32 mouse cellular contexts compared by ENCODE assay signal in the genomic region with DNA sequence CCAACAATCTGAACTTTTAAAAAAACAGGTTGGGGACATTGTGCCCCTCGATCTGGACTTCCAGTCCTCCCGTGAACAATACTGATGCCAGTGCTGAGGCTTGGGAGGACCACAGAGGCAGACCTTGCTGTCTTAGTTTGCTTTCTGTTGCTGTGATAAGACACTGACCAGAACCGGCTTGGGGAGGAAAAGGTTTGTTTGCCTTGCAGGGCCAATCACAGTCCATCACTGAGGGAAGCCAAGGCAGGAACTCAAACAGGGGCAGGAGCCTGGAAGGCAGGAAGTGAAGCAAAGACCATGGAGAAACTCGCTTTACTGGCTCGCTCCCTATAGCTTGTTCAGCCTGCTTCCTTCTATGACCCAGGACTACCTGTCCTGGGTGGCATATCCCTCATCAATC. TPM values are rescaled to one million over a fixed set of nuclear protein-coding genes. Genes with fewer than 3 reads are reported as not detected.
A peak's percentile ranks its signal among the peaks of the same experiment; 100 is the strongest.
DNase-seq lines count a peak whose midpoint lies in the region; ATAC-seq and TF ChIP-seq lines count a peak whose summit lies in the region.
"Had no signal": no experiment of that assay in that cellular context is flagged by ENCODE, and none has a peak within 500 bp of the region (broad histone marks: within the 10 kb centered on the region; RNA-seq: fewer than 3 reads in every experiment).

No protein-coding gene starts in this region.

- no peaks in the 10 kb centered on the region for H3K9me3 ChIP-seq in heart, embryonic 10.5 days
- no peaks in the 10 kb centered on the region for H3K9me3 ChIP-seq in heart, embryonic 16.5 days (replicated peaks; ENCODE audit: control insufficient read depth, low read length)
- H3K9me3 ChIP-seq in stomach, postnatal 0 days (ENCODE audit: control insufficient read depth, low read length) = no peaks in the 10 kb centered on the region
- H3K9me3 ChIP-seq: embryonic facial prominence, embryonic 12.5 days; embryonic facial prominence, embryonic 15.5 days; heart, embryonic 15.5 days had no signal

- TF ChIP-seq CTCF in stomach, postnatal 0 days (IDR thresholded peaks at IDR 0.05; ENCODE audit: low read depth) = no peak

- peaks cover 19% of the 10 kb centered on the region; the same call in 1 of the 2 replicates for H3K4me1 ChIP-seq in heart, embryonic 10.5 days
- no peaks in the 10 kb centered on the region for H3K4me1 ChIP-seq in heart, embryonic 16.5 days (ENCODE audit: control insufficient read depth, insufficient read depth, low read length)
- no peaks in the 10 kb centered on the region for H3K4me1 ChIP-seq in stomach, postnatal 0 days (replicated peaks; ENCODE audit: control insufficient read depth, insufficient read depth)
- H3K4me1 ChIP-seq: embryonic facial prominence, embryonic 12.5 days; heart, embryonic 15.5 days had no signal

- WGBS in heart, embryonic 10.5 days = 42% methylated on average over 5 of the region's 5 CpGs
- 56% methylated on average over 5 of the region's 5 CpGs for WGBS in heart, embryonic 16.5 days
- WGBS in stomach, postnatal 0 days = 44% methylated on average over 5 of the region's 5 CpGs

- peak; percentile 78 for TF ChIP-seq EP300 in stomach, postnatal 0 days (optimal IDR thresholded peaks at IDR 0.05)

- H3K9ac ChIP-seq in heart, embryonic 16.5 days (ENCODE audit: low read length) = no peak overlapping the region
- no peak overlapping the region for H3K9ac ChIP-seq in stomach, postnatal 0 days (ENCODE audit: low read length)
- H3K9ac ChIP-seq: embryonic facial prominence, embryonic 12.5 days; embryonic facial prominence, embryonic 15.5 days; forebrain, postnatal 0 days; heart, embryonic 15.5 days; hindbrain, embryonic 14.5 days had no signal

- no peak for DNase-seq in heart, embryonic 10.5 days (ENCODE audit: low spot score)
- DNase-seq in heart, postnatal 10 days = no peak
- DNase-seq in heart, postnatal 36 days = no peak
- DNase-seq in stomach, postnatal 0 days (ENCODE audit: low spot score) = no peak
- no peak for DNase-seq in adrenal gland, adult (ENCODE audit: inconsistent age in 2 of 2, low spot score in 1 of 2)
- DNase-seq: adrenal gland, adult 2 months; adrenal gland, postnatal 14 days; cerebellum, adult 11 months; cerebellum, adult 2 months; cerebellum, adult 9-11 months; cerebellum, postnatal 25 days; forebrain, postnatal 0 days; gastrocnemius, adult 2 months; gastrocnemius, postnatal 14 days; heart, adult 11 months; heart, postnatal 4 days had no signal

- intact Hi-C loops in heart, postnatal 10 days (cut with DNase I) = no loop called here
- intact Hi-C loops in heart, postnatal 36 days (cut with DNase I) = no loop called here

- no peak overlapping the region for H3K4me3 ChIP-seq in heart, embryonic 10.5 days
- H3K4me3 ChIP-seq in heart, embryonic 16.5 days (ENCODE audit: low read length) = no peak overlapping the region
- no peak overlapping the region for H3K4me3 ChIP-seq in stomach, postnatal 0 days (ENCODE audit: low read depth, low read length)
- H3K4me3 ChIP-seq: embryonic facial prominence, embryonic 12.5 days; embryonic facial prominence, embryonic 15.5 days; gastrocnemius, adult 2 months; heart, embryonic 15.5 days had no signal

- peak overlapping the region; percentile 38; the same call in 1 of the 2 replicates for H3K27ac ChIP-seq in heart, embryonic 10.5 days
- H3K27ac ChIP-seq in heart, embryonic 16.5 days (ENCODE audit: low read length) = no peak overlapping the region
- H3K27ac ChIP-seq in stomach, postnatal 0 days (replicated peaks) = no peak overlapping the region
- H3K27ac ChIP-seq: embryonic facial prominence, embryonic 12.5 days; embryonic facial prominence, embryonic 15.5 days; gastrocnemius, adult 2 months; heart, embryonic 15.5 days; hindbrain, embryonic 14.5 days; hindbrain, postnatal 0 days had no signal

- H3K4me2 ChIP-seq in heart, embryonic 16.5 days (ENCODE audit: low read depth, low read length) = no peak overlapping the region
- H3K4me2 ChIP-seq in stomach, postnatal 0 days (replicated peaks; ENCODE audit: low read depth) = no peak overlapping the region
- H3K4me2 ChIP-seq: embryonic facial prominence, embryonic 12.5 days; embryonic facial prominence, embryonic 15.5 days; heart, embryonic 15.5 days; hindbrain, embryonic 14.5 days had no signal

- 0 out of 2 replicates have a peak, but pooled peaks cover 4% of the 10 kb centered on the region for H3K27me3 ChIP-seq in heart, embryonic 10.5 days (ENCODE audit: insufficient read depth, poor library complexity, severe bottlenecking)
- H3K27me3 ChIP-seq in heart, embryonic 16.5 days (ENCODE audit: control insufficient read depth, insufficient read depth, low read length) = no peaks in the 10 kb centered on the region
- no peaks in the 10 kb centered on the region for H3K27me3 ChIP-seq in stomach, postnatal 0 days (ENCODE audit: control insufficient read depth, insufficient read depth, low read length)
- H3K27me3 ChIP-seq: embryonic facial prominence, embryonic 15.5 days had no signal

- H3K36me3 ChIP-seq in heart, embryonic 10.5 days = no peaks in the 10 kb centered on the region
- no peaks in the 10 kb centered on the region for H3K36me3 ChIP-seq in heart, embryonic 16.5 days (ENCODE audit: control insufficient read depth, insufficient read depth)
- no peaks in the 10 kb centered on the region for H3K36me3 ChIP-seq in stomach, postnatal 0 days (ENCODE audit: control insufficient read depth, insufficient read depth, low read length)
- H3K36me3 ChIP-seq: embryonic facial prominence, embryonic 12.5 days; embryonic facial prominence, embryonic 15.5 days; heart, embryonic 15.5 days had no signal

- ATAC-seq in heart, embryonic 16.5 days (replicated peaks; ENCODE audit: extremely low read depth, insufficient read depth, low FRiP score) = 0 out of 2 replicates have a peak, but pooled peaks have one; percentile 23
- peak; percentile 48; the same call in 1 of the 2 replicates for ATAC-seq in stomach, postnatal 0 days (ENCODE audit: low FRiP score, low TSS enrichment)
- ATAC-seq: forebrain, embryonic 14.5 days; forebrain, postnatal 0 days; hindbrain, postnatal 0 days; inflammation-experienced regulatory T-cells, adult 6 months; intestine, embryonic 16.5 days; Patski had no signal

RNA-seq across cellular contexts. Expression of a gene that starts 6.3 kb away (rescaled TPM):
- not detected in 2 replicates for polyA plus RNA-seq in heart, embryonic 10.5 days (2016; fragmentation: Nextera tagmentation; extraction: Ambion mirVana)
- not detected for total RNA-seq in heart, postnatal 10 days (2021)
- 0.95 and 1.00 TPM in 2 replicates for polyA plus RNA-seq in heart, embryonic 16.5 days (2015; fragmentation: Nextera tagmentation; extraction: Ambion mirVana)
- total RNA-seq in heart, postnatal 36 days (2021) = not detected
- polyA plus RNA-seq in stomach, postnatal 0 days (2015; fragmentation: Nextera tagmentation; extraction: Ambion mirVana) = not detected in 2 replicates
- total RNA-seq: adrenal gland, adult 2 months; adrenal gland, postnatal 14 days; adrenal gland, postnatal 4 days; common myeloid progenitor, adult 5-6 weeks; ES-E14; gastrocnemius, adult 2 months; gastrocnemius, postnatal 14 days; gastrocnemius, postnatal 4 days; heart, postnatal 4 days; hindbrain, postnatal 0 days had no signal
- polyA plus RNA-seq: adrenal gland, adult 2 months; embryonic facial prominence, embryonic 12.5 days; forebrain, embryonic 11.5 days; frontal cortex, adult 2 months; heart, embryonic 15.5 days; inflammation-experienced regulatory T-cells, adult 6 months; intestine, embryonic 16.5 days; Patski had no signal

RNA-seq across cellular contexts. Expression of a gene that starts 10.4 kb away (rescaled TPM):
- 0.15 and 0.21 TPM in 2 replicates for polyA plus RNA-seq in heart, embryonic 10.5 days (2016; fragmentation: Nextera tagmentation; extraction: Ambion mirVana)
- under 1 TPM in 1 of 2 experiments, not detected in 1; 0.02 TPM for total RNA-seq in heart, postnatal 10 days (2021)
- polyA plus RNA-seq in heart, embryonic 16.5 days (2015; fragmentation: Nextera tagmentation; extraction: Ambion mirVana) = 0.16 and 0.17 TPM in 2 replicates
- not detected for total RNA-seq in heart, postnatal 36 days (2021)
- 0.02 TPM in 2 replicates for polyA plus RNA-seq in stomach, postnatal 0 days (2015; fragmentation: Nextera tagmentation; extraction: Ambion mirVana)
- total RNA-seq: common myeloid progenitor, adult 5-6 weeks had no signal
- polyA plus RNA-seq: inflammation-experienced regulatory T-cells, adult 6 months; Patski had no signal
